Mouse (Mus musculus): Measurements from ENCODE around the gene Katnal1.

DNA sequence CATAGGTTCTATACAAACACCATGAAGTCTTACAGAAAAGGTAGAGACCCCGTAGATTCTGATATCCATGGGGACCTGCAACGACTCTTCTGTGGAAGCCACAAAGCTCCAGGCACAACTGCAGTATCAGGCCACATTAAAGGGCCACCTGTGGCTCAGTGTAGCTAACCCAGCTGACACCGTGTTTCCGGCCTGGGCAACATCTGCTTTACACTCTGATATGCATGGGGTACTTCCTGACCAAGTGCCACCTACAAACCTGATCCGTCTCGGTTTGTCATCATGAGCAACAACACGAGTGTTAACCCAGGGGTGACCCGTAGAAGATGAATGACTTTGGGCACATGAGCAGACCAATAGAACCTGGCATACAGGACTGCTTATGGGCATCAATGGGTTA lies 47.8 kb upstream of the Katnal1 start:
- no peak for TF ChIP-seq POLR2A (IDR thresholded peaks at IDR 0.05; ENCODE audit: low read depth, low read length)
- no peak for TF ChIP-seq CTCF (IDR thresholded peaks at IDR 0.05; ENCODE audit: borderline replicate concordance, insufficient read depth, low read length)
